Mouse (Mus musculus): Measurements from ENCODE around the gene Katnal1.

DNA sequence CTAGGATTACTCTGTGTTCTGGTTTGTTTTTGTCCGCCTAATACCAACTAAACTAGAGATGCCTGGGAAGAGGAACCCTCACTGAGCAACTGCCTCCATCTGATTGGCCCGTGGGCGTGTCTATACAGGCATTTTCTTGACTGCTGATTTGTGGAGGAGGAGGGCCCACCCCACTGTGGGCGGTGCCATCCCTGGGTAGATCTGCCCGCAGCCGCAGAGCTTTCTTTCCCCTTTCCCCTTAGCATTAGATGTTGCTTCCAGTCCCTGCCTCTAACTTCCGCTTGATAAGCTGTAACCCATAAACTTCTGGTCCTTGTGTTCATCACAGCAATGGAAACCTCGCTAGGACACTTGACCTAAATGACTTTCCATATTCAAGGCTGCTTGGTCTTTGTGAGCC lies 92.1 kb downstream of the Katnal1 start:
- TF ChIP-seq USF1 (IDR thresholded peaks at IDR 0.05; ENCODE audit: low read depth): no peak
- no peak for TF ChIP-seq CTCF (IDR thresholded peaks at IDR 0.05; ENCODE audit: control insufficient read depth, insufficient read depth, insufficient read length)
- TF ChIP-seq MYOD1 (IDR thresholded peaks at IDR 0.05; ENCODE audit: control insufficient read depth, insufficient read length, low read depth): no peak
